Mouse (Mus musculus) liver, adult (tissue): Measurements from ENCODE around the gene Akap12.

ENCODE experiments used
- GATA4 ChIP-seq: IDR thresholded peaks from 2 replicates; pipeline ENCODE4 v1.6.1; 2014; ENCODE audit warnings: mild to moderate bottlenecking, low read length; ENCODE audit not compliant: insufficient replicate concordance

Gene Akap12

DNA sequence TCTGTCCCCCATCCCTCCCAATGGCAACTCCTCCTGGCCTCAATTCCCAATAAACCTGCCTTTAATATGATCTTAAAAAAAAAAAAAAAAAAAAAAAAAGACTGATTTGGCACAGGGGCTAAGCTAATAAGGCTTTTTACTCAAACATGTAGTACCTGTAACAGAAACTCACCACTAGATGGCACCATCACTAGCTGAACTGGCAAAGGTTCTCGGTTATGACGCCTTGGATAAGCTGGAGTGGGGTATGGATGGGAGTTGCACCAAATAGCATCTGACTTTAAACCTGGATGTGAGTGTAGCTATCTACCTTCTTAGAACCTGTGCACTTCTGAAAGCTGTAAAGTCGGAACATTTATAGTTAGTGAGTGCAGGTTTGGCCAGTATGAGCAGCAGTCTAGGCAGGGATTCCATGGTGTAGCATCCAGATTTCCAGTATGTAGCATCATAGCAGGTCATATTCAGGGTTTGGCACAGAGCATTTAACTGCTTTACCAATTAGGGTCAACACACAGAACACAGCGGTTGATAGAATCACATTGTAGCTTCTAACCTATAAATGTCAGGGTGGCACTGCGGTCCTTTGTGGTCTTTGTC, 138.8 kb downstream of the Akap12 start:
- TF ChIP-seq GATA4: no peak

- TF ChIP-seq GATA4: no peak
These were observed 139.3 kb downstream of the Akap12 start for GRCm38 (mm10) chr10:4405511-4405910.

- no peak for TF ChIP-seq GATA4
These were observed 141.0 kb downstream of the Akap12 start for GRCm38 (mm10) chr10:4407191-4407590.
